Mouse (Mus musculus) frontal cortex, postnatal 10 days (tissue): ENCODE measurements around the gene Casq2.
"Not testable (repeated sequence)": the region's sequence is repeated elsewhere in the genome, so short reads cannot be mapped to it uniquely, and the experiment has no call there.

ENCODE experiments used
- DNase-seq, 2 experiments: peaks; one replicate each; pipeline ENCODE4 v3.0.0; 2022; ENCODE audit warnings: low spot score in 2 of 2, mixed read lengths in 1 of 2

Gene Casq2

DNA sequence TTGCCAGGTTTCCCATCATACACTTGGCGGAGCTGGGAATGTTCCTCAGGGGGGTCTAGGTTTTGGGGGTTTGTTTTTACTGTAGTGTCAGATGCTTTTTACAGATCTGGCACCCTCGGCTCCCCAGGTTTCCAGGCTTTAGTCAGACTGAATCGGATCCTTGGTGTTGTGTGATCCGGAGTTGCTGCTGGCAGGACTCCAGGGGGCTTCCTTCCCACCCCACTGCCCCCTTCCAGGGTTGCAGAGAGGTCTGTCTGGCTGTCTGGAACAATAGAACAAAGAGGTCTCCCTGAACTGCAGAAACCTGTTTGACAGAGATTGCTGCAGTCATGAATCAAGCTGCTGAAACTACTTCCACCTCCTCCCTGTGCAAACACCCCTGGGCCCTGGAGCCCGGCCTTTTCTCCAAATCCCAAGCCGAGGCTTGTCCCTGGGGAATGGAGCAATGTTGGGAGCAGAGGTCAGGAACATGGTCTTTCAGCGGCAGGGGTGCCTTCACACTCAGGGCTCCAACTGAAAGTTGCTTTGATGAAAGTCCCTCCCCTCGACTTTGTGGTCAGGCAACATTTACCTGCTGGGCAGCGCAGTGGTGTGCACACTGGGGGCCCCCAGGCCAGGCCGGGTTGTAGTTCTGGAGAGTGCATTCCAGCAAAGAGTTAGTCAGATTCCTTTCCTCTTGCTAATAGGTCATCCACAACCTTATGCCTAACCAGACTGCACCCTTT lies 49.3 kb downstream of the Casq2 start:
- no peak for DNase-seq

DNA sequence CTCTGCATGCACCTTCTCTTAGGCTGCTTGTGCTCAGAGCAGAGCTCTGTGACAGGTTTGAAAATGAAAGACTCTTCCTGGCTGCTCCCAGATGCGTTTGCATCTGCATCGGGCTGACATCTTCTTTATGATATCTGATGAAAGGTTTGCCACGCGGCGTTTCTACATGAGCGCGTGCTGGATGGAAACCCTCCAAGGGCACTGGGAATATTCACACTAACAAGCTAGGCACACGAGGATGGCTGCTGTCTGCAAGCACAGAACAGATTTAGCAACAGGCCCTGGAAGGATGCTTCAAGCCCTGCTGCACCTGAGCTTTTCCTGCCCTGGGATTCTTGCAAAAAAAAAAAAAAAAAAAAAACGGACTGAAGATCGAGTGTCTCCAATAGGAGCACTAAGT lies 50.9 kb downstream of the Casq2 start:
- DNase-seq, result no peak

DNA sequence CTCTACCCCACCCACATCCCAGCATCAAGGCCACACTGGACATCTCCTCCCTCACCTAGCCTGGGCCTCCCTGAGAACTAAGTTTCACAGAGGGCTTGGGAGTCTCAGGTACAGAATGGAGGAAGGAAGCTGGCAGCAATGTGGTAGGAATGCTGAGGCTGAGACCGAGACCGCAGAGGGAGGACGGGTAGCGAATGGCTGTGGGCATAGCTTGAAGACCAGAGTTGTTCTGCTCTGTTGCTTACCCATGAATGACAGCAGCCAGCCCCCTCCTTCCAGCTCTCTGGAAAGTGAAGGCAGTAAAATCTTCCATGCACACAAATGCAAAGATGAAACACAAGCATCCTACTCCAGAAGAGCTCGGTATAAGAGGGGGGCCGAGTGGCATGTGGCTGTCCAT lies 52.7 kb downstream of the Casq2 start:
- DNase-seq, result no peak

DNA sequence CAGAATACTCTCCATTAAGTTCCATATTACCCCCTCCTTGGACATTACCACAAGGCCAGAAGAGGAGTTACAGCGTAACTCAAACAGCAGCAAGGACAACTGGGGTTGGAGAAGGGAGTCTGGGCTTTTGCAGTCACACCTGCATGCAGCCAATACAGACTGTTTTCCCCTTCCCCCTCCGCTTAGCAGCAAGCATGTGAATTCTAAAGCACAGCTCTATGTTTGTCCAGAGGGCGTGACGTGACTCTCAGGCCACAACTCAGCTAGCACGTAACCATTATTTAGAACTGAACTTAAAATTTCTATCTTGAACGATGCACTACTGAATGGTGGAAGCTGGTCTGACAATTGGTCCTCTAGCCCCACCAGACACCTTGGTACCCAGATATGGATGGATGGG lies 54.4 kb downstream of the Casq2 start:
- no peak for DNase-seq

DNA sequence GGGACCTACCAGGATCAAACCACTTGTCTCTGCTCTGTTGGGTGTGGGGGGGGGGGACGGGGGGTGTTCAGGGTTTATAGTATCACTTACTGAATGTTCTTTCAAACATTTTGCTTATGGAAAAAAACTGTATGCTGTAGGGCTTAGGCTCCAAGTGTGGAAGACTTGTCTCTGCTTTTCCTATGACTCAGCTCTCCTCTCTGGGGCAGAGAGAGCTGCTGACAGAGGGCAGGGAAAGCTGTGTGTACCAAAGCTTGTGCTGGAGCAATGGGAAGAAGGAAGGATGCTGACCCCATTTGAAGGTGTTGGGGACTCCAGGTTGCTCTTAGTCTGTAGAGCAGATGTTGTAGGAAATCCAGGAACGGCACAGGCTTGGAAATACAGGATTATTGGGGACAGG lies 55.2 kb downstream of the Casq2 start:
- no peak for DNase-seq

DNA sequence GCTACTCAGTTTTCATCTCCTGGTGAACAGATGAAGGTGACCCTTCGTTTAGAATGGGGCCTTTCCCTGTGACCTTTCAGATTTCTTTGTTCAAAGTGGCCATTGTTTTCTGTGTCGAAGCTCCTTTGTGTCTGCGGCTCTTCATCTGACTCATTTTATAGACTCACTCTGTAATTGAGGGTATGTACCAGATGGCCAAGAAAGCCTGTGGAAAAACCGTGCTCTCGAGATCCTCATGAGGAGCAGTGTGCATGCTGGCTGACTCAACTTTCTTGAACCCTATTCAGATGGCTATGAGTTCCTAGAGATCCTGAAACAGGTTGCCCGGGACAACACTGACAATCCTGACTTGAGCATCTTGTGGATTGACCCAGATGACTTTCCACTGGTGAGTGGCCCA lies 55.7 kb downstream of the Casq2 start:
- no peak for DNase-seq

DNA sequence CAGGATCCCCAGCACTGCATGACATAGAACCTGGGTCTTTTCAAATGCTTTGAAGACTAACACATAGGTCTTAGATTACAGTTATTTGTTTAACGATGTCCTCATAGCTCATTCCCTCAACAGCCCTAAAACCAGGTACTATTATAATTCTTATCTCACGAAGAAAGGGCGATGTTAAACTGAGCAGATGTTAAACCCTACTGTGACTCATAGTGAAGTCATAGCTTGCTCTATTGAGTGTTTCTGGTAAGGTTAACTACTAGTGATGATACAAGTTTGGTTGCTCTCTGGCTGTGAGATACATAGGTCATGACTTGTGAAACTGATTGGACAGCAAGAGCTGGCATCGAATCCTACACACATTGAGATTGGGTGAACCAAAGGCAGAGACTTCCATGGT lies 56.7 kb downstream of the Casq2 start:
- no peak for DNase-seq

DNA sequence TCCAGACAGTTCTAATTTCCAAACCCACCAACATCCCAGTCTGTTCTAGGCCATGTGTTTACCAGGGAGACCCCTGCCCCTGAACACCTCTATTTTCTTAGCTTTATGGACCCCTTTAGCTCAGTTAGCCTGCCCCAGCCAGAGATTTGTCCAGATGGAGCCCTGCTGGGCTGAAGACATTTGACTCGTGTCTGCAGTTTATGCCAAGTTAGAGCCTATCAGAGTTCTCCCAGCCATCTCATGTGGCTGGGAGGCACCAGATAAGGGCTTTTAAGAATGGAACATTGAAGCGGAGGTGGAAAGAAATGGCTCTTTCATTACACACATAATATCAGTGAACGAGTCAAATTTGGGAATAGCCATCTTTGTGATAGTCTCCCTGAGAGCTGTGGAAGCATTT lies 57.3 kb downstream of the Casq2 start:
- DNase-seq, result no peak

DNA sequence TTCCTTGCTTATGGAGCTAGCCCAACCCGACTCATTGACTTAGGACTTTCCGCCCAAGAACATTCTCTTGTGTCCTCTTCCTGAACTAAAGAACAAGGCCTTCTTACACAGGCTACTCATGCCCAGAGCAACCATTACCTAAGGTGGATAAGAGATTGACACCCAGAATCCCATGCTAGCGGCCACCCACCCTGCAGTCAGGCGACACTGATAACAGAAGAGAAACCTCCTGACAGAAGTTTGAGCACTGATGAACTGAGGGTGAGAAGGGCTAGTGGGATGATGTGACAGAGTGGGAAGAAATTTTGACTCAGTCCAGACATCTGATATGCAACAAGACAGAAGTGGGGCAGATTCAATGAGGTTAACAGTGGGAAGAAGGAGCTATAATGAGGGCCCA lies 58.2 kb downstream of the Casq2 start:
- no peak for DNase-seq

DNA sequence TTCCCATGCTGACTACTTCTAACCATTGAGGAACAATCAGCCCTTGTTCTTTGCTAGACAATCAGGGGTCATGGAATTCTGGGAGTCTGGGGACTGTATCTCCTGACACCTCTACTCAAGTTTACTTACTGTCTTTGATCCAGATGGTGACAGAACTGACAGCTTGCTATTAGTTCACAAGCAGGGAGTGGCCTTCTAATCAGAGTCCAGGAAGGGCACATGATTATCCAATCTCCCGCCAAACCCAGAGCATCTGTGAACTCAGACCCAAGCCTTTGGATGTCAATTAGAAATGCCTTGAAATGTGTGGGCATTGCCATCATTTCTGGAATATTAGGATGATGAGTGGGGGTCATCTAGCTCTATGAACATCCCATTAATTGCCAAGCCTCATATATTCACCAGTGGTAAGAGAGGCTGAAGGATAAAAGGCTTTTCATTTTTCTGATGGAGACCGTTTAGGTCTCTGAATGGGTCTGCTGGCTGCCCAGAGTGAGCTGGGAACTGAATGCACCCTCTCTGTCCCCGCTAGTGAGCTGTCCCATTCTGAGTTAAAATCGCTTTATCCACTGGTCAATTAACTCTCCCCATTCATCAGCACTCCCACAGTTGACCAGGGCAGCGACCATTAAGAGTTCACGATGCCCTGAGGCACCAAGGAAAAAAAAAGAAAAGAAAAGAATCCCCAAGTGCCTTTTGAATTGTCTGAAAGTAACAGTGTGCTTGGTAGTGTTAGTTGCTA lies 59.6 kb downstream of the Casq2 start:
- no peak for DNase-seq

DNA sequence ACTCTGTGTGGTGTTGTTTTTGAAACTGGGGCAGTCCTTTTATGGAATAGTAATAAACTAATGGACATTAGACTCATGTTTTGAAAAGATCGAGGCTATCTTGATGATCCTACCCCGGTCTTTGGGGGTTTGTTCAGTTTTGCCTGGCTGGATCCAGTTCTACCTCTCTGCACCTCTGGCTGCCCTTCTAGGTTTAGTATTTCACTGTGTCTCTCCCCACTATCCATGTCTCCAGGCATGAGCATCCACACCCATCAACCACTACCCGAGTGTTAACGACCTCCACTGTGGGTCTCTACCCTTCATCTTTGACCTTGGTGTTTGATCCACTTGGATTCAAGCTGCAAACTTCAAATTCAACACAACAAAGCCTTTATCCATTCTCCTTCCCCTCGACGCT lies 60.2 kb downstream of the Casq2 start:
- DNase-seq, result no peak

DNA sequence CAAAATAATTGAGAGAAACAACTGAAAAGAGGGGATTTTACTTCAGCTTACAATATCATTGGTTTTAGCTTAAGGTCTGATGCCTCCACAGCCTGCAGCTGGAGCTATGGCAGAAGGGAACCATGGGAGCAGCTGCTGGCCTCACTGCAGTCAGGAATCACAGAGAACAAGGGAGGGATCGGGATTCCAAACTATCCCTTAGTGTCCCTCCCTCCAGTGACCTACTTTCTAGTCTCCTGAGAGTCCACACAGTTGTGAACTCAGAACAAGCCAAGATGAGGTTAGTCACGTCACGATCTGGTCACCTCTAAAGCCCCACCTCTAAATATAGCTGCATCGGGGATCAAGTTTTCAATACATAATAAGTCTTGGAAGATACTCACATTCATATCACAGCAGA lies 61.0 kb downstream of the Casq2 start:
- no peak for DNase-seq

DNA sequence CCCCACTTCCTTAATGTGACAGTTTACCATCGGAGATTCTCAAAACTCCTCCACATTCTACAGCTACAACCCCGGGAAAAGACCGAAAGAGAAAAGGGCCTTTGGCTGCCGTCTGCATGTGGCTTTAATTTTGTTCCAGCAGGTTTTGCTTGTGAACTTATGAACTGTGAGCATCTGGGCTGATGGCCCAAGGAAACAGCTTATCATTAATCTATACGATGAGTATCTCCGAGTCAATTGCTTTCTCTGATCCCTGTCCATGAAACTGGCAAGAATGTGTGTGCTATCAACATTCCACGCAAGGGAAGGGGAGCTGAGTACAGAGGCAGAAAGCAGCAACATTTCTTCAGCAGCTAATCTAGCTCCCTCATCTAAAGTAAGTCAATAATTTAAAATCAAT lies 63.7 kb downstream of the Casq2 start:
- DNase-seq, result no peak

DNA sequence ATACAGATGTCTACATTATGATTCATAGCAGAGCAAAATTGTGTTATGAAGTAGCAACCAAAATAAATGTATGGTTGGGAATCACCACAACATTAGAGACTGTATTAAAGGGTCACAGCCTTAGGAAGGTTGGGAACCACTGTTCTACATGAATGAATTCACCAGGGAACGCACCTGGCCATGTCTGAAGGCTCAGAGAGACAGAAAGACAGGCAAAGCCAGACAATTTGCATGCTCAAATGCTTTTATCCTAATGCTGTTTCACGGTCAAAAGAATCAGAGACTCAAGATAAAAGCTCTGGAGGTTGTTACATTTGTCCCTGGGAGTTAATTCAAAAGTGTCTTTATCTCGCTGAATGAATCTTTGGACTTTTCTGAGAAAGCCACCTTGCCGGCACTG lies 65.6 kb downstream of the Casq2 start:
- DNase-seq, result no peak

DNA sequence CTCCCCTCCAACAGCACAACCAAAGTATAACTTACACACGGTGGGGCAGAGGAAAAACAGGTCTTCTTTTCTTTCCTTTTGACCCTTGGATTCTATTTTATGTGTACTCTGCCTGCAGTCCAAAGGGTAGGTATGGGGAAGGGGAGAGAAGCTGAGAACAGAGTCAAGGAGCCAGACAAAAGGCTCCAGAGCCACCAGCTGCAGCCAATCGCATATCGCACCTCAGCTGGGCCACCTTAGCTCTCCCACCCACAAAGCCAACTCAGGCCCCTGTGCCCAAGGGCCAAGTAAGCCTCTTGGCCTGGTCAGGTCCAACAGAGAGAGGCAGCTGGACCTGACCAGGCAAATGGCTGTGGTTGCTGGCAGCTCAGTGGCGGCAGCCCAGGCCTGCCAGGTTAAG lies 66.3 kb downstream of the Casq2 start:
- no peak for DNase-seq

DNA sequence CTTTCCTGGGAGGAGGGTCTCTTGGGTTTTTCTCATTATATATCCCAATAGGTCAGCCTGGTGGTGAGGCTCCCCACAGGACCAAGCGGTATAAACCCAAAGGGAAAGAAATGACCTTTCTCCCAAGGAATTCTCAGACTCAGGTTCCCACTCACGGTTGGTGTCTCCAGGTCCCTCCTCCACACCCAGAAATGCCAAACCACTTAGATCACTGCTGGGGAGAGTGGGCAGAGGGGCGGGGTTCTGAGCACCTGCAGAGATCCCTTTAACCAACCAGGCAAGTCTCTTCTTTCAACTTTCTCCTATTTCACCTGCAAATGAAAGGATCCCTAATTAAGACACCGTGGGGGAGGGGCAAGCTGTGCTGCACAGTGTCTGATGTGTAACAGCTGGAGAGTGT lies 66.7 kb downstream of the Casq2 start:
- DNase-seq, result no peak

DNA sequence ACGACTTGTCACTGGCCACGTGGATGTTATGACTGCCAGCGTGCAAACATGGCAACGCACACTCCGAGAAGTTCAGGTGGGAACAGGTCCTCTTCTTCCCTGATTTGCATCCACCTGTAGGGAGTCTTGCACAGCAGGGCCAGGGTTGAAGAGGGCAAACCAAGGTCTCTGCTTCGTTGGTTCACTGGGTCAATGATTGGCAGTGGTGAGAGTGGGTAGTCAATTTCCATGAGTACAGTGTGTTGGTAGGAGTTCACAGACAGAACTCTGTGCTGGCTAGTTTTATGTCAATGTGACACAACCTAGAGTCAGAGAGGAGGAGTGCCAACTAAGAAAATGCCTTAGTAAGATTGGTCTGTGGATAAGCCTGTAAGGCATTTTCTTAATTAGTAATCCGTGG lies 67.9 kb downstream of the Casq2 start:
- DNase-seq, result no peak

DNA sequence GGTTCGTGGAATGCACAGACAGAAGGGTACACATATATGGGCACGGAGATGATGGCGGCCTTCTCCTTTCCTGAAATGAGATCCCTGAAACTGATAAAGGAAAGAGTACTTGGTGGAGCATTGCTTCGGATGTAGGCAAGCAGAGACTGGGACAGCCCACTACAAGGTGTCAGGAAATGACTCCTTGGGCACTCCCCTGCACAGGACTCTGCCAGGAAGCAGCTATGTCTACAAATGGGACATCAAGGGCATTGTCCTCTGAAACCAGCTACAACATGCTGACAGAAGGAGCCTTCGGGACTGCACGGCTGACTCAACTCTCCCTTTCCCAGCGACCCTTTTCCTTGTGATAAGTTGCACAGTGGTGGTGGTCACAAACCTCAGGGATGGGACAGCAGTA lies 70.5 kb downstream of the Casq2 start:
- no peak for DNase-seq

DNA sequence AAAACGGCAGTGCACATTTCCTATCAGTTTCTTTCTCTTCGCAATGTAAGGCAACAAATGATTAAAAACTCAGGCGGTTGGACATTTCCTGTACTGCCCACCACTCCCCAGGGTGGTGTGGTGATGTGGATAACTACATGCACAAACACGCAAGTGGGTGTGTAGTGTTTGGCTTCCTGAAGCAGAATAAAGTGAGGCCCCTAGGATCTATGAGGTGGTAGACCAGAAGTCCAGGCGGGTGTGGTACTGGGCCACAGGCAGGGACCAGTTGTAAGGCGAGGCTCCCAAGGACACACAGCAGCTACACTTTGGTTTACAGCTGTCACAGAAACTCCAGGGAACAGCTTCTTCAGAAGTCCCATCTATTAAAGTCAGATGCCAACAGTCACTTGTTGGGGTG lies 71.4 kb downstream of the Casq2 start:
- no peak for DNase-seq

DNA sequence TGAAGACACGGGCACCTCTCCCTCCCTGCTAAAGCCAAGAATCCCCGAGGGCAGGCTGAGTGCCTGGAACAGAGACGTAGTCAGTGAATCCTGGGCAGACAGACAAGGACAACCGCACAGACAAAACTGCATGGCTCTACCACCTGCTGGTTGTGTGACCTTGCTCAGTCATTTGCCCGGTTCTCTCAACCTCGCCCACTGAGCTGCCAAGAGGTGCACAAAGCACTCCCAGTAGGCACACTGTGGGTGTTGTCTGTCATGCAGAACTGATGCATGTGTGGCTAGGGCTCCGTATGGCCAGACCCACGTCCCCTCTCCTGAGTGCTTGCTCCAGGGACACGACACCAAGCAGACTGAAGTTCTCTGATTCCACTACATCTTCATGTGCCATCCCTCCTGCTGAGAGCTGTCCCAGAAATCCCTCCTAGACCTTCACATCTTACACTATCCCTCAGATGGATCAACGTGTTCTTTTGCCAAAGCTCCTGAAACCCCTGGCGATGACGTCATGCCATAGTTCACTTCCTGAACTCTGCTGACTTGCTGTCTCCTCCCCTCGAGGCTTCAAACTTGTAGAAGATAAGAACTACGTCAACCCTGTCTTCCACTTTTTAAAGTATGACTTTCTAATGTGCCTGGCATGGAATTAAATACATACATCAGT lies 72.7 kb downstream of the Casq2 start:
- no peak for DNase-seq

DNA sequence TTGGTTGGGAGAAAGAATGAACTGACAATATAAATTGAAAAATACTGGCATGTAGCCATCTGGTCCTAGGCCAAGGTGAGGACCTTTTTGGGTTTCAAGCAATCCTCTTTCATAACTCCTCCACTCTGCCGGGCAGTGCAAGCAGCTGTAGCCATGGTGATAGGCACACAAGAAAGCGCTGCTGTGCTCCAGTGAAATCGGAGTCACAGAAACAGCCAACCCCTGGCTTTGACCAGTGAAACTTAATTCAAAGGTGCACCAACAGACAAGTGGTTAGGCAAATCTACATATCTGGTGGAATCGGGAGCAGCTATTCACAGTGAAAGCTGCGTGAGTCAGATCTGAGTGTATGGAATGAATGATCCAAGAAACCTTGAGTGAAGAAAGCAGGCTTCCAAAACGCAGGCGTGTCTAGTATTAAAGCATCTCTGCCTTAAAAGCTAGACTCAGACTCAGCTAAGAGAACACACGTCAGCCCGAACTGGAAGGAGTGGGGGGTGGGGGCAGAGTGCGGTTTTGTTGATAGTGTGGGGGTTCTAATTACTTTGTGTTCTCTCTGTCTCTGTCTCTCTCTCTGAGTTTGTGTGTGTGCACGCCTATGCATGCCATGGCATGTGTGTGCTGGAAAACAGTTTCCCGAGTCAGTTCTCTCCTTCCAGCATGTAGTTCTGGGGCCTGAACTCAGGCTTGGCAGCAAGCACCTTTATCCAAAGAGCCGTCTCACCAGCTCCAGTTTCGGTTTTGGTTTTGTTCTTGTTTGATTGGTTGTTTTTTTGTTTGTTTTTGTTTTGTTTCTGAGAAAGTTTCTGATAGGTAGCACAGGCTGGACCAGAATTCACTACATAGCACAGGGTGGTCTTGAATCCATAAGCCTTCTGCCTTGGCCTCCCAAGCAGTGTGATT lies 73.5 kb downstream of the Casq2 start:
- DNase-seq, result no peak

DNA sequence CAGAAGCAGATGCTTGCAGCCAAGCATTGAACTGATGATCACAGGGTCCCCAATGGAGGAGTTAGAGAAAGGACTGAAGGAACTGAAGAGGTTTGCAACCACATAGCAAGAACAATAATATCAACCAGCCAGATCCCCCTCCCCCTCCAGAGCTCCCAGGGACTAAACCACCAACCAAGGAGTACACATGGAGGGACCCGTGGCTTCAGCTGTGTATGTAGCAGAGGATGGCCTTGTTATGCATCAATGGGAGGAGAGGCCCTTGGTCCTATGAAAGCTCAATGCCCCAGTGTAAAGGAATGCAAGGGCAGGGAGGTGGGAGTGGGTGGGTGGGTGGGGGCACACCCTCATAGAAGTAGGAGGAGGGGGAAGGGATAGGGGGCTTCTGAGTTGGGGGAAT lies 77.6 kb downstream of the Casq2 start:
- DNase-seq, result not testable (repeated sequence)
